Mouse (Mus musculus) cerebellum, postnatal 25 days (tissue): ENCODE data around the gene Zfp36.

Experiments used
- DNase-seq, 2 experiments: peaks; one replicate each; pipeline ENCODE4 v3.0.0; 2021; ENCODE audit warnings: mixed read lengths in 2 of 2

Zfp36 gene

GRCm38 (mm10) chr7:28383606-28384005 is 3.6 kb upstream of the Zfp36 start:
- no peak for DNase-seq

GRCm38 (mm10) chr7:28382981-28383396 is 2.9 kb upstream of the Zfp36 start:
- no peak for DNase-seq

GRCm38 (mm10) chr7:28382347-28382951 is 2.4 kb upstream of the Zfp36 start:
- DNase-seq, result no peak

GRCm38 (mm10) chr7:28381938-28382337 is 1.9 kb upstream of the Zfp36 start:
- peak; percentile 44 to 48 for DNase-seq

- DNase-seq, result peak in 1 of 2 experiments; percentile 57
Observed at GRCm38 (mm10) chr7:28381017-28381790, 1.2 kb upstream of the Zfp36 start.

- peak; percentile 60 to 78 for DNase-seq
Observed at GRCm38 (mm10) chr7:28378769-28379651, 1.0 kb downstream of the Zfp36 start.

GRCm38 (mm10) chr7:28378066-28378690 is 1.9 kb downstream of the Zfp36 start:
- no peak for DNase-seq

GRCm38 (mm10) chr7:28377190-28378065 is 2.6 kb downstream of the Zfp36 start:
- DNase-seq, result no peak

- peak; percentile 33 to 50 for DNase-seq
Observed at GRCm38 (mm10) chr7:28376011-28376771, 3.9 kb downstream of the Zfp36 start.

GRCm38 (mm10) chr7:28375176-28375921 is 4.7 kb downstream of the Zfp36 start:
- peak; percentile 60 to 79 for DNase-seq

- no peak for DNase-seq
Observed at GRCm38 (mm10) chr7:28374647-28375046, 5.4 kb downstream of the Zfp36 start.

GRCm38 (mm10) chr7:28373891-28374495 is 6.1 kb downstream of the Zfp36 start:
- DNase-seq, result no peak

- peak; percentile 64 to 82 for DNase-seq
Observed at GRCm38 (mm10) chr7:28373131-28373581, 6.9 kb downstream of the Zfp36 start.

- peak; percentile 93 for DNase-seq
Observed at GRCm38 (mm10) chr7:28372251-28373108, 7.6 kb downstream of the Zfp36 start, which contains the start of gene Plekhg2. Plekhg2 (minus strand) TSS chr7:28372599.

- DNase-seq, result peak in 1 of 2 experiments; percentile 37
Observed at GRCm38 (mm10) chr7:28371514-28371989, 8.5 kb downstream of the Zfp36 start.

- no peak for DNase-seq
Observed at GRCm38 (mm10) chr7:28370977-28371513, 9.0 kb downstream of the Zfp36 start.

GRCm38 (mm10) chr7:28370051-28370450 is 10.0 kb downstream of the Zfp36 start:
- no peak for DNase-seq
